Mouse (Mus musculus) heart, adult 2 months (tissue): ENCODE data around the gene 4933402E13Rik. TPM values are rescaled to one million over a fixed set of nuclear protein-coding genes. Genes with fewer than 3 reads are reported as not detected.

Source experiments
- DNase-seq, 2 experiments: peaks; one replicate each; pipeline ENCODE4 v3.0.0; 2021
- H3K27ac ChIP-seq: fragments of 200-600 bp; 2 replicates; pipeline ENCODE4 v1.8.1; 2022
- H3K27me3 ChIP-seq: fragments of 200-500 bp; 2 replicates; pipeline ENCODE4 v1.6.1; 2012; ENCODE audit warnings: mild to moderate bottlenecking, low read length, inconsistent platforms, mixed read lengths; ENCODE audit not compliant: control insufficient read depth, insufficient read depth
- H3K36me3 ChIP-seq: fragments of 200-500 bp; 2 replicates; pipeline ENCODE4 v1.6.1; 2012; ENCODE audit warnings: low read length, inconsistent platforms; ENCODE audit not compliant: control insufficient read depth, insufficient read depth
- H3K4me1 ChIP-seq: fragments of 200-500 bp; 2 replicates; pipeline ENCODE4 v1.6.1; 2011; ENCODE audit warnings: low read length; ENCODE audit not compliant: control insufficient read depth, insufficient read depth
- H3K4me3 ChIP-seq: fragments of 200-600 bp; 2 replicates; pipeline ENCODE4 v1.8.1; 2022
- H3K79me2 ChIP-seq: fragments of 200-500 bp; replicated peaks from 2 replicates; pipeline ENCODE4 v1.6.1; 2012; ENCODE audit warnings: mild to moderate bottlenecking, inconsistent platforms, low read length, moderate library complexity, mixed read lengths; ENCODE audit not compliant: control insufficient read depth, insufficient read depth
- H3K9ac ChIP-seq: fragments of 200-500 bp; 2 replicates; pipeline ENCODE4 v1.6.1; 2012; ENCODE audit warnings: low read depth, mild to moderate bottlenecking, control low read depth, inconsistent platforms, low read length, mixed read lengths
- CTCF ChIP-seq: fragments of 200-600 bp; IDR thresholded peaks from 2 replicates; pipeline ENCODE4 v1.8.1; 2022; ENCODE audit warnings: antibody characterized with exemption, mild to moderate bottlenecking, moderate library complexity
- EP300 ChIP-seq: fragments of 200-500 bp; IDR thresholded peaks from 2 replicates; pipeline ENCODE4 v1.6.1; 2011; ENCODE audit warnings: low read depth, low read length, control low read depth; ENCODE audit not compliant: insufficient read depth
- POLR2A ChIP-seq: fragments of 200-500 bp; IDR thresholded peaks from 2 replicates; pipeline ENCODE4 v1.6.1; 2011; ENCODE audit warnings: mild to moderate bottlenecking, low read depth, low read length, control low read depth; ENCODE audit not compliant: insufficient read depth
- WGBS: fragments of 180-500 bp; shearing (Covaris S2); methylation state at CpG from one replicate; pipeline ENCODE4 v1.1.7; 2018; 5-methylcytosine and 5-hydroxymethylcytosine counted together
- intact Hi-C: fragments of 180-260 bp; cut with DNase I; formaldehyde crosslinking; loops from one replicate; pipeline ENCODE4 v1.15.1; 2025
- long read RNA-seq: library from polyadenylated mRNA; stranded (forward); transcript quantifications from one replicate; pipeline ENCODE4 v2.0.0, GENCODE M21; 2021
- polyA plus RNA-seq: library from polyadenylated mRNA; depleted of rRNA; stranded (reverse); fragments of >200 nt; gene quantifications from 2 replicates; pipeline ENCODE4 v1.2.3, GENCODE M21; 2012; rRNA removed
- total RNA-seq, 2 experiments: library from RNA; stranded (reverse); gene quantifications; 2 replicates each; pipeline ENCODE4 v1.2.3; 2021

The 4933402E13Rik gene
- total RNA-seq (not detected), polyA plus RNA-seq (not detected in 2 replicates)
- long read RNA-seq: 0 reads

DNA sequence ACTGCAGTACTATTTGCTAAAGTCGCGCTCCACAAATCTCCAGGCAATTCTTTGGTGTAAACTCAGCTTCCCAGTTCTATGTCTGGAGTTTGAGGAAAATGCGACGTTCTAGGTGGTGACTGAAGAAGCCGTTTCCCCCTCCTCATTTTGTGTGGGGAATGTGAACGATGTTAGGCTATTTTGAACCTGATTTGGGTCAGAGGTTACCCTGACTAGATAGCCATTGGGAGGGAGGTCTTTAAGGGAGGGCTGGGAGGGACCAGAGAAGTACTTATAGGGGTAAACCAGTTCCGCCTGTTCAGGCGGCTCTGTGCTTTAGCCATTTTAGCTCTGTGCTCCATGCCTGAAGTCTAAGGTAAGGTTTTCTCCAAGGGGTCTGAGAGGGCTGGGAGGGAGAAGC is at the start of gene 4933402E13Rik:
Gene 4933402E13Rik, plus strand, starts transcription at position 301 of the 400 bp plus-strand sequence.
- DNase-seq: no peak
- Histone ChIP-seq H3K27ac (no peak within 1 kb of the TSS), H3K4me1 (no peaks in the 10 kb centered on the region), H3K79me2 (no peaks in the 10 kb centered on the region), H3K36me3 (no peaks in the 10 kb centered on the region), H3K9ac (no peak within 1 kb of the TSS), H3K27me3 (no peaks in the 10 kb centered on the region), H3K4me3 (no peak within 1 kb of the TSS)
- 72% methylated on average over 8 of the region's 8 CpGs for WGBS
- intact Hi-C loops: no loop called here
- TF ChIP-seq EP300 (no peak), CTCF (no peak), POLR2A (no peak)

Other genes starting within 250 kb of the 4933402E13Rik start
- not detected for gene 4931400O07Rik, start 184.5 kb downstream of the 4933402E13Rik start, total RNA-seq
- gene 4931400O07Rik, start 184.5 kb downstream of the 4933402E13Rik start, polyA plus RNA-seq: not detected in 2 replicates